Comparison of ENCODE assay signal across 16 mouse cellular contexts in genomic region chr12:24936281-24936680, GRCm38 (mm10).
"Had no signal": no experiment of that assay in that cellular context is flagged by ENCODE, and none has a peak within 500 bp of the region (broad histone marks: within the 10 kb centered on the region; RNA-seq: fewer than 3 reads in every experiment).

No protein-coding gene starts in this region.

- H3K4me2 ChIP-seq: liver, embryonic 13.5 days; liver, embryonic 15.5 days; lung, embryonic 14.5 days; midbrain, embryonic 12.5 days; neural tube, embryonic 12.5 days had no signal

- ATAC-seq: midbrain, embryonic 16.5 days had no signal

- H3K9me3 ChIP-seq: liver, embryonic 13.5 days; liver, embryonic 15.5 days; midbrain, embryonic 12.5 days; neural tube, embryonic 12.5 days had no signal

- H3K36me3 ChIP-seq: liver, embryonic 13.5 days; liver, embryonic 15.5 days had no signal

- H3K4me1 ChIP-seq: neural tube, embryonic 12.5 days had no signal

- DNase-seq: liver, embryonic 13.5 days; lung, adult 18-20 months; lung, embryonic 14.5 days; lung, postnatal 10 days; lung, postnatal 4 days; midbrain, embryonic 14.5 days; right cerebral cortex, postnatal 25 days; right cerebral cortex, postnatal 4 days; spleen, adult 18-20 months; thymus, adult 2 months; thymus, postnatal 25 days; thymus, postnatal 4 days had no signal

- H3K4me3 ChIP-seq: liver, embryonic 13.5 days; liver, embryonic 15.5 days; midbrain, embryonic 12.5 days; neural tube, embryonic 12.5 days had no signal

- H3K27me3 ChIP-seq: liver, embryonic 13.5 days; liver, embryonic 15.5 days; midbrain, embryonic 12.5 days; neural tube, embryonic 12.5 days had no signal

- H3K9ac ChIP-seq: liver, embryonic 13.5 days; liver, embryonic 15.5 days; lung, embryonic 14.5 days; midbrain, embryonic 12.5 days; neural tube, embryonic 12.5 days had no signal

- H3K27ac ChIP-seq: liver, embryonic 13.5 days; liver, embryonic 15.5 days; midbrain, embryonic 12.5 days; neural tube, embryonic 12.5 days had no signal
